Mouse (Mus musculus) kidney, adult 2 months (tissue): ENCODE results near the gene Asmt. TPM values are rescaled to one million over a fixed set of nuclear protein-coding genes. Genes with fewer than 3 reads are reported as not detected.

Experiments used
- DNase-seq: peaks from one replicate; pipeline ENCODE4 v3.0.0; 2021
- H3K27ac ChIP-seq: fragments of 200-500 bp; 2 replicates; pipeline ENCODE4 v1.5.1; 2012; ENCODE audit warnings: low read depth, low read length, control low read depth, inconsistent platforms; ENCODE audit not compliant: insufficient read depth
- H3K27me3 ChIP-seq: fragments of 200-500 bp; replicated peaks from 2 replicates; pipeline ENCODE4 v1.6.1; 2012; ENCODE audit warnings: mild to moderate bottlenecking, moderate library complexity, low read length, inconsistent platforms; ENCODE audit not compliant: control insufficient read depth, insufficient read depth
- H3K36me3 ChIP-seq: fragments of 200-500 bp; 2 replicates; pipeline ENCODE4 v1.6.1; 2012; ENCODE audit warnings: mild to moderate bottlenecking, moderate library complexity, low read length, inconsistent platforms; ENCODE audit not compliant: control insufficient read depth, insufficient read depth
- H3K4me1 ChIP-seq: fragments of 200-500 bp; 2 replicates; pipeline ENCODE4 v1.6.1; 2011; ENCODE audit warnings: low read length; ENCODE audit not compliant: control insufficient read depth, insufficient read depth
- H3K4me3 ChIP-seq: fragments of 200-500 bp; 2 replicates; pipeline ENCODE4 v1.5.1; 2011; ENCODE audit warnings: mild to moderate bottlenecking, low read depth, low read length, control low read depth; ENCODE audit not compliant: insufficient read depth
- CTCF ChIP-seq: fragments of 200-500 bp; conservative IDR thresholded peaks from 2 replicates; pipeline ENCODE4 v1.5.1; 2011; ENCODE audit warnings: low read depth, mild to moderate bottlenecking, control low read depth, low read length, moderate library complexity, mixed read lengths; ENCODE audit not compliant: insufficient read depth, insufficient read length
- POLR2A ChIP-seq: fragments of 200-500 bp; IDR thresholded peaks from one replicate; pipeline ENCODE4 v1.6.1; 2011; ENCODE audit warnings: low read depth, low read length, control low read depth
- WGBS: fragments of 180-500 bp; shearing (Covaris S2); methylation state at CpG from one replicate; pipeline ENCODE4 v1.1.7; 2018; 5-methylcytosine and 5-hydroxymethylcytosine counted together
- polyA plus RNA-seq: library from polyadenylated mRNA; depleted of rRNA; stranded (reverse); fragments of >200 nt; gene quantifications from 2 replicates; pipeline ENCODE4 v1.2.3, GENCODE M21; 2012; rRNA removed

Asmt gene
- polyA plus RNA-seq: not detected in 2 replicates

DNA sequence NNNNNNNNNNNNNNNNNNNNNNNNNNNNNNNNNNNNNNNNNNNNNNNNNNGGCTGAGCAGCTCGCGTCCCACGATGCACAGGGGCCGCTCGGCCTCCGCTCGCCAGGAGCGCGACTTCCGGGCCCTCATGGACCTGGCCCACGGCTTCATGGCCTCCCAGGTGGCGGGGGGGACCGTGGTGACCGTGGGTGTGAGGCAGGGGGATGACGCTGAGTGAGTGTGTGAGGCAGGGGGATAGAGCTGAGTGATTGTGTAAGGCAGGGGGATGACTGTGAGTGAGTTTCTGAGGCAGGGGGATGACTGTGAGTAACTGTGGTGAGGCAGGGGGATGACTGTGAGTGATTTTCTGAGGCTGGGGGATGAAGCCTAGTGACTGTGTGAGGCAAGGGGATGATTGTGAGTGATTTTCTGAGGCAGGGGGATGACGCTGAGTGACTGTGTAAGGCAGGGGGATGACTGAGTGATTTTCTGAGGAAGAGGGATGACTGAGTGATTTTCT lies at the start of gene Asmt:
Gene Asmt, plus strand, starts transcription at position 51 of the 499 bp plus-strand sequence.
- no peak for DNase-seq
- H3K27me3 ChIP-seq: no peaks in the 10 kb centered on the region
- TF ChIP-seq CTCF (no peak), POLR2A (no peak)
- 93% methylated on average over 15 of the region's 16 CpGs for WGBS
- no peaks in the 10 kb centered on the region for H3K4me1 ChIP-seq
- H3K4me3 ChIP-seq: no peak within 1 kb of the TSS
- H3K36me3 ChIP-seq: no peaks in the 10 kb centered on the region
- no peak within 1 kb of the TSS for H3K27ac ChIP-seq

GRCm38 (mm10) chrX:170673233-170673951 lies 948 bp downstream of the Asmt start:
- H3K4me3 ChIP-seq: no peak overlapping the region
- H3K4me1 ChIP-seq: no peaks in the 10 kb centered on the region
- no peak for TF ChIP-seq POLR2A
- TF ChIP-seq CTCF: no peak
- 90% methylated on average over 42 of the region's 42 CpGs for WGBS
- DNase-seq: no peak
- H3K27ac ChIP-seq: no peak overlapping the region
- H3K36me3 ChIP-seq: no peaks in the 10 kb centered on the region
- H3K27me3 ChIP-seq: no peaks in the 10 kb centered on the region

DNA sequence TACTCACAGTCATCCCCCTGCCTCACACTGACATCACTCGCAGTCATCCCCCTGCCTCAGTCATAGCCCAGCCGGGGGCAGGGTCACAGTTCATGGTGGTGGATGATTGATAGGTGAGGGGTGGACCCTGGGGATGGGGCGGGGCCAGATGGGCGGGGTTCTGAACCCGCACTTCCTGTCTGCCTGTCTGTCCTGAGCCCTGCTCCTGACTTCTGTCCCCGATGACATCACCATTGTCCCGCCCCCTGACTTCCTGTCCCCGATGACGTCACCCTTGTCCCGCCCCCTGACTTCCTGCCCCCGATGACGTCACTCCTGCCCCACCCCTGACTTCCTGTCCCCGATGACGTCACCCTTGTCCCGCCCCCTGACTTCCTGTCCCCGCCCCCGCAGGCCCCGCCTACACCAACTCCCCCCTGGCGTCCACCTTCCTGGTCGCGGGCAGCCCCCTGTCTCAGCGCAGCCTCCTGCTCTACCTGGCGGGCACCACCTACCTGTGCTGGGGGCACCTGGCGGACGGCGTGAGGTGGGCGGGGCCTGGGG lies 1.9 kb downstream of the Asmt start:
- H3K4me3 ChIP-seq: no peak overlapping the region
- no peak overlapping the region for H3K27ac ChIP-seq
- DNase-seq: no peak
- WGBS: 85% methylated on average over 27 of the region's 27 CpGs
- H3K36me3 ChIP-seq: no peaks in the 10 kb centered on the region
- H3K27me3 ChIP-seq: no peaks in the 10 kb centered on the region
- H3K4me1 ChIP-seq: no peaks in the 10 kb centered on the region
- no peak for TF ChIP-seq CTCF
- no peak for TF ChIP-seq POLR2A

DNA sequence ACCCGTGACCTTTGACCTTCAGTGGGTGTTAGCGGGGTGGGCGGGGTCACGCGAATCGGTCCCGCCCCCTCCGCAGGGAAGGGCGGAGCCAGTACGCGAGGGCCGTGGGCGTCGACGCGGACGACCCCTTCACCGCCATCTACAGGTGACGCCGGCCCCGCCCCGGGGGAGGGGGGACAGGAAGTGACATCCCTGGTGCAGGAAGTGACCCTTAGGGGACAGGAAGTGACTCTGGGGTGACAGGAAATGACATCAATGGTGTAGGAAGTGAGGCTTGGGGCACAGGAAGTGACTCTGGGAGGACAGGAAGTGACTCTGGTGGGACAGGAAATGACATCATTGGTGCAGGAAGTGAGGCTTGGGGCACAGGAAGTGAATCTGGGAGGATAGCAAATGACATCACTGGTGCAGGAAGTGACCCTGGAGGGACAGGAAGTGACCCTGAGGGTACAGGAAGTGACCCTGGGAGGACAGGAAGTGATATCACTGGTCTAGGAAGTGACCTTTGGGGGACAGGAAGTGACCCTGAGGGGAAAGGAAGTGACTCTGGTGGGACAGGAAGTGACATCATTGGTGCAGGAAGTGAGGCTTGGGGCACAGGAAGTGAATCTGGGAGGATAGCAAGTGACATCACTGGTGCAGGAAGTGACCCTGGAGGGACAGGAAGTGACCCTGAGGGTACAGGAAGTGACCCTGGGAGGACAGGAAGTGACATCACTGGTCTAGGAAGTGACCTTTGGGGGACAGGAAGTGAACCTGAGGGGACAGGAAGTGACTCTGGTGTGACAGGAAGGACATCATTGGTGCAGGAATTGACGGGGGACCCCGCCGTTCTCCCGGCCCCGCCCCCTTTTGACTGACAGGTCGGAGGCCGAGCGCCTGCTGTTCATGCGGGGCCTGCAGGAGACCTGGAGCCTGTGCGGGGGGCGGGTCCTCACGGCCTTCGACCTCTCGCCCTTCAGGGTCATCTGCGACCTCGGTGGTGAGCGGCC lies 2.7 kb downstream of the Asmt start:
- H3K36me3 ChIP-seq: no peaks in the 10 kb centered on the region
- DNase-seq: no peak
- H3K4me3 ChIP-seq: no peak overlapping the region
- TF ChIP-seq POLR2A: no peak
- TF ChIP-seq CTCF: no peak
- 84% methylated on average over 34 of the region's 39 CpGs for WGBS
- H3K27ac ChIP-seq: no peak overlapping the region
- no peaks in the 10 kb centered on the region for H3K4me1 ChIP-seq
- H3K27me3 ChIP-seq: no peaks in the 10 kb centered on the region

GRCm38 (mm10) chrX:170675923-170676605 lies 3.6 kb downstream of the Asmt start:
- Histone ChIP-seq H3K36me3 (no peaks in the 10 kb centered on the region), H3K27me3 (no peaks in the 10 kb centered on the region), H3K4me3 (no peak overlapping the region), H3K27ac (no peak overlapping the region), H3K4me1 (no peaks in the 10 kb centered on the region)
- TF ChIP-seq POLR2A: no peak
- no peak for TF ChIP-seq CTCF
- 95% methylated on average over 39 of the region's 39 CpGs for WGBS
- DNase-seq: no peak

- Histone ChIP-seq H3K36me3 (no peaks in the 10 kb centered on the region), H3K4me3 (no peak overlapping the region), H3K27ac (no peak overlapping the region), H3K27me3 (no peaks in the 10 kb centered on the region), H3K4me1 (no peaks in the 10 kb centered on the region)
- WGBS: 97% methylated on average over 67 of the region's 67 CpGs
- no peak for DNase-seq
- no peak for TF ChIP-seq POLR2A
- no peak for TF ChIP-seq CTCF
Observed at GRCm38 (mm10) chrX:170676606-170677239, 4.3 kb downstream of the Asmt start.
